In the genomic region with DNA sequence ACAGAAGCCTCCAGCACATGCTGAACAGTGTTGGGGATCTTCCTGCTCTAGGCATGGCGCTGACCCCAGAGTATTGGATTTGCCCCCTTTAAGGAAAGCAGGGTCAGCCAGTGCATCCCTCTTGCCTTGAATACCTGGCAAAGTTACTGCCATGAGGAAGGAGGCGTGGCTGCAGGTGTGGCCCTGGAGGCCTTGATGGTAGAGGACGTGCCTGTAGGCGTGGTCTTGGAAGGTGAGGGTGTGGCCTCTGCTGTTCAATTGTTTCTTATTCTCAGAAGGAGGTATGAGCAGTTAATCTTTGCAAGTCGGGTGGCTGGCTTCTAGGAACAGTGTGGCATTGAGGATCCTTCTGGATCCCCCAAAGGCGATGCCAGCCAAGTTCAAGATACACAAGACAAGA, we compare ENCODE assay signal across 15 mouse cellular contexts.
A peak's percentile ranks its signal among the peaks of the same experiment; 100 is the strongest.
DNase-seq lines count a peak whose midpoint lies in the region; ATAC-seq and TF ChIP-seq lines count a peak whose summit lies in the region.
"Had no signal": no experiment of that assay in that cellular context is flagged by ENCODE, and none has a peak within 500 bp of the region (broad histone marks: within the 10 kb centered on the region; RNA-seq: fewer than 3 reads in every experiment).

No protein-coding gene starts in this region.

- H3K4me1 ChIP-seq in stomach, postnatal 0 days (replicated peaks; ENCODE audit: control insufficient read depth, insufficient read depth), result no peaks in the 10 kb centered on the region
- H3K4me1 ChIP-seq: forebrain, embryonic 15.5 days; hindbrain, embryonic 15.5 days had no signal

- H3K27me3 ChIP-seq in stomach, postnatal 0 days (ENCODE audit: control insufficient read depth, insufficient read depth, low read length), result no peaks in the 10 kb centered on the region
- H3K27me3 ChIP-seq: forebrain, embryonic 15.5 days; hindbrain, embryonic 15.5 days had no signal

- no peak for DNase-seq in gastrocnemius, adult 2 months
- no peak for DNase-seq in gastrocnemius, adult 18-20 months (ENCODE audit: low spot score)
- peak; percentile 31 for DNase-seq in ES-CJ7 (ENCODE audit: low read depth, low spot score)
- peak; percentile 48 for DNase-seq in ZHBTc4 (ENCODE audit: low read depth, low spot score)
- peak; percentile 72 for DNase-seq in stomach, postnatal 0 days (ENCODE audit: low spot score)
- DNase-seq in cerebellum, adult 8-10 months, result no peak
- DNase-seq: adrenal gland, postnatal 14 days; cerebellum, adult 11-12 months; cerebellum, postnatal 10 days; heart, adult 2 months; heart, postnatal 36 days had no signal

- no peak overlapping the region for H3K4me3 ChIP-seq in gastrocnemius, adult 2 months
- no peak overlapping the region for H3K4me3 ChIP-seq in stomach, postnatal 0 days (ENCODE audit: low read depth, low read length)
- H3K4me3 ChIP-seq: forebrain, embryonic 15.5 days; heart, adult 2 months; hindbrain, embryonic 15.5 days had no signal

- no peaks in the 10 kb centered on the region for H3K9me3 ChIP-seq in stomach, postnatal 0 days (ENCODE audit: control insufficient read depth, low read length)
- H3K9me3 ChIP-seq: forebrain, embryonic 15.5 days; hindbrain, embryonic 15.5 days had no signal

- no peak; the same call in 1 of the 2 replicates for ATAC-seq in stomach, postnatal 0 days (ENCODE audit: low FRiP score, low TSS enrichment)
- ATAC-seq in megakaryocyte, adult 5-6 weeks (ENCODE audit: poor library complexity, severe bottlenecking), result no peak
- ATAC-seq: forebrain, embryonic 15.5 days had no signal

- H3K4me2 ChIP-seq in stomach, postnatal 0 days (replicated peaks; ENCODE audit: low read depth), result no peak overlapping the region
- H3K4me2 ChIP-seq: forebrain, embryonic 15.5 days; heart, embryonic 11.5 days; hindbrain, embryonic 15.5 days had no signal

- no peak for TF ChIP-seq CTCF in gastrocnemius, adult 2 months (IDR thresholded peaks at IDR 0.05)
- no peak for TF ChIP-seq CTCF in stomach, postnatal 0 days (IDR thresholded peaks at IDR 0.05; ENCODE audit: low read depth)

- no peaks in the 10 kb centered on the region for H3K36me3 ChIP-seq in stomach, postnatal 0 days (ENCODE audit: control insufficient read depth, insufficient read depth, low read length)
- H3K36me3 ChIP-seq: forebrain, embryonic 15.5 days; hindbrain, embryonic 15.5 days had no signal

- TF ChIP-seq EP300 in stomach, postnatal 0 days (optimal IDR thresholded peaks at IDR 0.05), result no peak

- 61% methylated on average over 6 of the region's 6 CpGs for WGBS in stomach, postnatal 0 days

- 0 out of 2 replicates have a peak overlapping the region, but pooled peaks have one; percentile 16 for H3K27ac ChIP-seq in gastrocnemius, adult 2 months
- no peak overlapping the region for H3K27ac ChIP-seq in stomach, postnatal 0 days (replicated peaks)
- H3K27ac ChIP-seq: forebrain, embryonic 15.5 days; heart, adult 2 months; hindbrain, embryonic 15.5 days had no signal

- no peak overlapping the region for H3K9ac ChIP-seq in stomach, postnatal 0 days (ENCODE audit: low read length)
- H3K9ac ChIP-seq: forebrain, embryonic 15.5 days; hindbrain, embryonic 15.5 days had no signal

- intact Hi-C loops in gastrocnemius, adult 2 months (cut with DNase I), result no loop called here

Comparison
In these comparisons a context has a peak if more than half of its experiments do, and no peak if none do; other contexts are left out.
1. DNase-seq: peak in ES-CJ7 (single experiment), ZHBTc4 (single experiment) and stomach, postnatal 0 days (single experiment); none in gastrocnemius, adult 2 months (single experiment), gastrocnemius, adult 18-20 months (single experiment) and cerebellum, adult 8-10 months (single experiment).